In genomic region chr11:98900529-98901125, GRCm38 (mm10) we compare ENCODE assay signal across 11 mouse cellular contexts. TPM values are rescaled to one million over a fixed set of nuclear protein-coding genes. Genes with fewer than 3 reads are reported as not detected.
DNase-seq lines count a peak whose midpoint lies in the region; ATAC-seq lines count a peak whose summit lies in the region.
"Had no signal": no experiment of that assay in that cellular context is flagged by ENCODE, and none has a peak within 500 bp of the region (broad histone marks: within the 10 kb centered on the region; RNA-seq: fewer than 3 reads in every experiment).

No protein-coding gene starts in this region.

- no peak overlapping the region for H3K27ac ChIP-seq in limb, embryonic 11.5 days (replicated peaks; ENCODE audit: low read depth, low read length)
- H3K27ac ChIP-seq in limb, embryonic 10.5 days, result no peak overlapping the region
- peak overlapping the region; percentile 31; the same call in 1 of the 2 replicates for H3K27ac ChIP-seq in liver, embryonic 13.5 days
- H3K27ac ChIP-seq: hindbrain, postnatal 0 days; limb, embryonic 12.5 days had no signal

- WGBS in limb, embryonic 11.5 days, result 87% methylated on average over 12 of the region's 12 CpGs
- WGBS in limb, embryonic 10.5 days, result 82% methylated on average over 12 of the region's 12 CpGs
- WGBS in liver, embryonic 13.5 days (ENCODE audit: insufficient replicate concordance), result 39% methylated on average over 12 of the region's 12 CpGs

- H3K4me1 ChIP-seq in limb, embryonic 11.5 days (ENCODE audit: control insufficient read depth, insufficient read depth, low read length), result peaks cover 13% of the 10 kb centered on the region
- H3K4me1 ChIP-seq in limb, embryonic 10.5 days, result peaks cover 24% of the 10 kb centered on the region
- peaks cover 49% of the 10 kb centered on the region for H3K4me1 ChIP-seq in liver, embryonic 13.5 days (replicated peaks)

- peaks cover 19% of the 10 kb centered on the region for H3K36me3 ChIP-seq in limb, embryonic 11.5 days (ENCODE audit: control insufficient read depth, insufficient read depth, low read length)
- H3K36me3 ChIP-seq in limb, embryonic 10.5 days, result peaks cover 87% of the 10 kb centered on the region
- peaks cover 54% of the 10 kb centered on the region for H3K36me3 ChIP-seq in liver, embryonic 13.5 days

- H3K4me3 ChIP-seq in limb, embryonic 11.5 days (ENCODE audit: low read depth, low read length), result no peak overlapping the region
- H3K4me3 ChIP-seq in limb, embryonic 10.5 days, result no peak overlapping the region
- no peak overlapping the region for H3K4me3 ChIP-seq in liver, embryonic 13.5 days (replicated peaks)
- H3K4me3 ChIP-seq: limb, embryonic 12.5 days had no signal

- DNase-seq in limb, embryonic 11.5 days (ENCODE audit: low spot score), result no peak
- no peak for DNase-seq in limb, embryonic 10.5 days (ENCODE audit: low spot score)
- DNase-seq in T-cell, adult 2 months (ENCODE audit: low spot score), result peak; percentile 58
- DNase-seq in liver, embryonic 13.5 days, result no peak
- peak; percentile 54 for DNase-seq in thymus, postnatal 14 days
- no peak for DNase-seq in layer of hippocampus, postnatal 14 days (ENCODE audit: low spot score in 2 of 2)
- DNase-seq: cerebellum, adult 9-11 months; retina, postnatal 1 day had no signal

- no peak overlapping the region for H3K4me2 ChIP-seq in limb, embryonic 11.5 days (ENCODE audit: low read depth, severe bottlenecking)
- H3K4me2 ChIP-seq in liver, embryonic 13.5 days, result no peak overlapping the region
- H3K4me2 ChIP-seq: limb, embryonic 12.5 days had no signal

- H3K27me3 ChIP-seq in limb, embryonic 11.5 days (ENCODE audit: control insufficient read depth, insufficient read depth, low read length), result no peaks in the 10 kb centered on the region
- H3K27me3 ChIP-seq in limb, embryonic 10.5 days (ENCODE audit: low read depth, poor library complexity, severe bottlenecking), result no peaks in the 10 kb centered on the region
- no peaks in the 10 kb centered on the region for H3K27me3 ChIP-seq in liver, embryonic 13.5 days
- H3K27me3 ChIP-seq: limb, embryonic 12.5 days had no signal

- ATAC-seq in limb, embryonic 11.5 days (ENCODE audit: insufficient number of reproducible peaks, low FRiP score, low TSS enrichment, low read depth), result no peak
- ATAC-seq in liver, embryonic 13.5 days (ENCODE audit: low read depth), result no peak
- ATAC-seq in frontal cortex, adult (ENCODE audit: low TSS enrichment), result no peak
- ATAC-seq: hindbrain, postnatal 0 days had no signal

- 0 out of 2 replicates have a peak overlapping the region, but pooled peaks have one; percentile 18 for H3K9ac ChIP-seq in limb, embryonic 11.5 days (ENCODE audit: low read length)
- peak overlapping the region; percentile 10; the same call in 1 of the 2 replicates for H3K9ac ChIP-seq in liver, embryonic 13.5 days
- H3K9ac ChIP-seq: limb, embryonic 12.5 days had no signal

- H3K9me3 ChIP-seq in limb, embryonic 11.5 days (ENCODE audit: control insufficient read depth, low read length), result no peaks in the 10 kb centered on the region
- H3K9me3 ChIP-seq in limb, embryonic 10.5 days (replicated peaks), result no peaks in the 10 kb centered on the region
- H3K9me3 ChIP-seq in liver, embryonic 13.5 days (replicated peaks), result no peaks in the 10 kb centered on the region
- H3K9me3 ChIP-seq: limb, embryonic 12.5 days had no signal

RNA-seq across cellular contexts. Expression of gene Cdc6, which starts 7.0 kb away (rescaled TPM):
- 58.7 and 63.4 TPM in 2 replicates for polyA plus RNA-seq in limb, embryonic 11.5 days (2014; fragmentation: Nextera tagmentation; extraction: Ambion mirVana)
- polyA plus RNA-seq in limb, embryonic 10.5 days (2016; fragmentation: Nextera tagmentation; extraction: Ambion mirVana), result 69.9 and 79.5 TPM in 2 replicates
- polyA plus RNA-seq in liver, embryonic 13.5 days (2015; fragmentation: Nextera tagmentation; extraction: Ambion mirVana), result 69.1 and 79.8 TPM in 2 replicates
- under 1 TPM; 0.81 to 0.97 TPM for total RNA-seq in layer of hippocampus, postnatal 14 days (2021)

RNA-seq across cellular contexts. Expression of gene Rara, which starts 27.0 kb away (rescaled TPM):
- 46.7 and 48.7 TPM in 2 replicates for polyA plus RNA-seq in limb, embryonic 11.5 days (2014; fragmentation: Nextera tagmentation; extraction: Ambion mirVana)
- polyA plus RNA-seq in limb, embryonic 10.5 days (2016; fragmentation: Nextera tagmentation; extraction: Ambion mirVana), result 38.4 and 43.7 TPM in 2 replicates
- polyA plus RNA-seq in liver, embryonic 13.5 days (2015; fragmentation: Nextera tagmentation; extraction: Ambion mirVana), result 3.4 and 3.8 TPM in 2 replicates
- 10 to 100 TPM; 20.2 to 20.3 TPM for total RNA-seq in layer of hippocampus, postnatal 14 days (2021)

RNA-seq across cellular contexts. Expression of gene Wipf2, which starts 37.2 kb away (rescaled TPM):
- 6.3 and 7.4 TPM in 2 replicates for polyA plus RNA-seq in limb, embryonic 11.5 days (2014; fragmentation: Nextera tagmentation; extraction: Ambion mirVana)
- 5.4 and 6.2 TPM in 2 replicates for polyA plus RNA-seq in limb, embryonic 10.5 days (2016; fragmentation: Nextera tagmentation; extraction: Ambion mirVana)
- 1.3 TPM in 2 replicates for polyA plus RNA-seq in liver, embryonic 13.5 days (2015; fragmentation: Nextera tagmentation; extraction: Ambion mirVana)
- 10 to 100 TPM; 35.8 to 43.8 TPM for total RNA-seq in layer of hippocampus, postnatal 14 days (2021)

Comparison
In these comparisons a context has a peak if more than half of its experiments do, and no peak if none do; other contexts are left out.
1. DNase-seq: peak in T-cell, adult 2 months (single experiment) and thymus, postnatal 14 days (single experiment); none in limb, embryonic 11.5 days (single experiment), limb, embryonic 10.5 days (single experiment), liver, embryonic 13.5 days (single experiment) and layer of hippocampus, postnatal 14 days (0 of 2).